Mouse (Mus musculus) urinary bladder, postnatal 14 days (tissue): ENCODE data around the gene Rhox9.
A peak's percentile ranks its signal among the peaks of the same experiment; 100 is the strongest.
"Not testable (repeated sequence)": the region's sequence is repeated elsewhere in the genome, so short reads cannot be mapped to it uniquely, and the experiment has no call there.

ENCODE experiments used
- DNase-seq: peaks from one replicate; pipeline ENCODE4 v3.0.0; 2021; ENCODE audit warnings: low spot score

Gene Rhox9

DNA sequence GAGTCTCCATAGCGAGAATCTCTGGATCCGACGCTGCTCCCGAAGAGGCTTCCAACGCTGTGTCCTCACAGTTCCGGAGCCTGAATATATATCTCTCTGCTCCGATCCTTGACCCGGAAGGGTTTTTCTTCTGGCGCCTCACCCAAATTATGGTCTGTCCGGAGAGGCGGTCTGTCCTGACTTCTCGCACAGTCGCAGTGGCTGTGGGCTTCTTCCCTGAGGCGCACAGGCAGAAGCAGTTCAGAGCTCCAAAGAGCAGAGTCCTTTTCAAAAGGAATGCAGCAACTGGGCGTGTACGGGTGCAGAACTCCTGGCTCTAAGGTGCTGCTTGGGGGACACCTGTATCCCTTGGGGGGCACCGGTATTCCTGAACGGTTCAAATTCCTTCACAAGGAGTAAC is at the start of gene Rhox9:
Gene Rhox9, minus strand, starts transcription at position 101 of the 400 bp plus-strand sequence.
- not testable (repeated sequence) for DNase-seq

GRCm38 (mm10) chrX:37916311-37916710 is 14.7 kb upstream of the Rhox9 start:
- no peak for DNase-seq

- DNase-seq, result no peak
Measured at GRCm38 (mm10) chrX:37908581-37908980, 7.0 kb upstream of the Rhox9 start.

DNA sequence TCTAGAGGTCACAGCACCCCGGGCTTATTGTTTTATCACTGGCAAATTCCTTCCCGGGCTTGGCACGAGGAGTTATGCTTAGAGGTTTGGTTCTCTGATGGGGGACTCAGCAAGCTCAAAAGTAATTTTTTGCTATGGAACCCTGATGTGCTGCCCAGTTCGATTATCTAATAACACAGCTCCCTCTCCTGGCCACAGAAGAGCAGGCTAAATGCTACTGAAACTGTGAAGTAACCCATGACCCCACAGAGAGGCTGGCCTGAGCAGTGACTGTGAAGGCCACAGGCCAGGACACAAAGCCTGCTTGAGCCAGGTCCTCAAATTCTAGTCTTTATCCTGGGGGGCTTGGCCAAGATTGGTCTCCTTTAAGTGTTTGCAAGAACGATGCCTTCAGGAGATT is 2.2 kb upstream of the Rhox9 start:
- DNase-seq, result peak; percentile 3

DNA sequence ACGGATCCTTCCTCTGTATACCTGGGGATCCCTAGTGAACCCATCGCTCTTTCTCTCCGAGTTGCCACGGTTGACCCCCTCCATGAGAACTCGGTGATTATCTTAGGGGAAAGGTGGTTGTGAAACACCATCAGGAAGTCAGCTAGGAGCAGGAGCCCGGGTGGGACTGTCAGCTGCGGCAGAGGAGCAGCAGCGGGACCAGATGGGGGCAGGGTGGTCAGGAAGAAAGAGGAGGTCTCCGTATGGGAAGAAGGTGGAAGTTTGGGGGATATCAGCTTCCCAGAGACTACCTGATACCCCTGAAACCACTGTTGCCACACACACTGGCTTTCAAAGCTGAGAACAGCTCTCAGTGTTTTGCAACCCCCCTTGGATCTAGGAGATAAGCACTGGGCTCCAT is 4.4 kb downstream of the Rhox9 start, which contains the start of gene Rhox7b:
Gene Rhox7b, minus strand, starts transcription at position 101 of the 400 bp plus-strand sequence.
- not testable (repeated sequence) for DNase-seq

- DNase-seq, result no peak
Measured at GRCm38 (mm10) chrX:37878844-37879243, 22.7 kb downstream of the Rhox9 start, which contains the start of gene Rhox8. Gene Rhox8 (minus strand): TSS chrX:37878944.

DNA sequence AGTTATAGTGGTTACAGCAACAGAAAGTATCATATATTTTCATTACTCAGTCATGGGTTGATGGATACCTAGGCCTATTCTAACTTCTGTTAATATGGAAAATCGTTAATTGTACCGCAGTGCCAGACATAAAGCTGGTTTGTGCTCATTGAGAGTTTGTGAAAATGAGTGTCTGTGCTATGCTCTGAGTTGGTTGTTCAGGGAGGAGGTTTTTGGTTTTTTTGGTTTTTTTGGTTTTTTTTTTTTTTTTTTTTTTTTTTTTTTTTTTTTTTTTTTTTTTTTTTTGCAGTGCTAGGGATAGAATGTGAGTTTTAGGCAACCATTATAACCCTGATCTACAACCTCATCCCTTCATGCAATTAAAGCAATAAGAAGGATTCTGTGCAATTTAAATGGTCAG is 29.9 kb downstream of the Rhox9 start:
- no peak for DNase-seq
